Mouse (Mus musculus) cerebellum, adult 9-10 months (tissue): Measurements from ENCODE around the gene Ppp2r2c.
"Not testable (repeated sequence)": the region's sequence is repeated elsewhere in the genome, so short reads cannot be mapped to it uniquely, and the experiment has no call there.

Experiments used
- DNase-seq: peaks from one replicate; pipeline ENCODE4 v3.0.0; 2022

Gene Ppp2r2c

DNA sequence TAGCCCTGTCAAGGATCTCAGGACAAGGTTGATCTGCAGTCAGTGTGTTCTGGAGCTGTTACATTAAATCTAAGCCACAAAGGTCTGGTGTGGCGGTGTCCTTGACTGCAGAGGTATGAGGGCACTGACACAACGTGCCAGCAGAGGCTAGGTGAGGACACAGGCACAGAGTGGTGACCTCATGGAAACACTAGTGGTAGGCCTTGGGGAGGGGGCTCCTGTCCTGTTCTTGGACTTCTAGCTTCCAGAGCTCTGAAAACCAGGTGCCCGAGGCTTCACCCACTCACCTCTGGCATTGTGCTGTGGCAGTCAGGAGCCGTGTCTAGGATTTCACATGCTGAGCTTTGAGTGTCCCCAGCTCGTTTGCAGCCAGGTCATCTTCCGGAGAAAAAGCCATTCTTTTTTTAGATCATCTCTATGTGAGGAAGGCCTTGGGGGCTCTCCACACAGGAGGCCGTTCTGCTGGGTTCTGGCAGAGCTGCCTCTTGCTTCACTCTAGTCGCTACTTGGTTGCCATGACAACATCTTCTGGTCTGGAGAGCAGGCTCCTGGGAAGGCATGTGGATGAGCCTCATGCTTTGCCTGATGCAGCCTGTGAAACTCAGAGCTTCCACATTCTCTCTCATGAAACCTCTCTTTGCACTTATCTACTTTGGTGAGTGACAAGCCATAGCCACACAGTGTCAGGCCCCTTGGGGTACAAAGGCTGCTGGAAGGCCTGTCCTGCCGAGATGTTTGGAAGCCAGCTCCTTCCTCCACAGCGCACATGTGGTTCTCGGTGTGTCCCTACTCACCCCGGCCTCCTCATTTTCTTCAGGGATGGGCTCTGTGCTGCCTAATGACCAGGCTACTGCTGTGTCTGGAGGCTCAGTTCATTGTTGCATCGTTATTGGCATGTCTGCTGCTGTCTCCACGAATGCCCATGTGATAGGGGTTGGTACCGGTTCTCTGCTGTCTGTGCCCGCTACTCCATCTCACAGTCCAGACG, 67.5 kb downstream of the Ppp2r2c start:
- no peak for DNase-seq

DNA sequence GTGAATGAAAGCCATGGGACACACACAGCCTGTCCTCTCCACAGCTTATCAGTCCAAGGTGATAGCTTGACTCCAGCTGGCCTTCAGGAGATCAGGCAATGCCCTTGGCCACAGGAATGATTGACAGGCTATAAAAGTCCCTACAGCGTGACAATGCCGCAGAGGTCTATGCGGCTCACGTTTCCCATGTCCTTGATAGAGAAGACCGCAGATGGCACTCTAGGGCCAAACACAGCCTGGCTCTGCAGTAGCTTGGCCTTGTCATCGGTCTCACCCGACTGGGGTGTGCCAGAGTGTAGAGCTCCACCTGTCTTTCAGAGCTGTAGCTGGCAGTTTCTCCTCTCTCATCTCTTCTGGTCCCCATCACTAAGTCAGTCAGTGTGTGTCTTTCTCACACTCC, 68.2 kb downstream of the Ppp2r2c start:
- peak; percentile 85 for DNase-seq

DNA sequence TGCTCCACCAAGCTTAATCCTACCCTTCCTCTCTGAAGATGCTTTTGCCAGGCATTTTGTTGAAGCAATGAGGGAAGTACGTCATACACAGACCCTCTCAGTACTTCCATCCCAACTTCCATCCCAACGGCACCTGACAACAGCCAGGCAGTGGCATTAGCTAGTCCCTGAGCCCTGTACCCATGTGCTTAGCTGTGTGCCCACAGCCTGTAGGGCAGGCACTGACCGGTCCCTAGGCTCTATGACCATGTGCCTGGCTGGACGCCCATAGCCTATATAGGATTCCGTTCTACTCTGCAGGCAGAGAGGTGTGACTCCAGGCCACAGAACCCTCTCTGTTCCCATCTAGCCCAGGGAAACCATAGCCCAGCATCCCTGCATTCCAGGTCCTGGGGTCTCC, 69.7 kb downstream of the Ppp2r2c start:
- DNase-seq = no peak

DNA sequence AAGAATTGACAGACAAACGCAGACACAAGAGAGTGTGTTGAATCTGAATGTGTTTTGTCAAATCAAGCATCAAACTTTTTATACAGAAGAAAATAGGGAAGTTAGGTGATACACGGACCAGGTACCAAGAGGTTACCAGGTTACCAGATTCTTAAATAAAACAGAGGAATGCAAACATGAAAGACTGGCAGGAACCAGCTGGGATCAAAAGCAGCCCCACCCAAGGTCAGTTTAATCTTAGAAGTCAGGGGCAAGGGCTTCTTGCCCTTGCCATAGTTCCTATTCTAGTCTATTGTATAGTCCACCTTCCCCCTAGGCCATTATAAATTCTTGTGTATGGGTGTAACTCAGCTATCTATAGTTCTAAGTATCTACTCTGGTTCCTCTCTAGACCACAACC, 70.7 kb downstream of the Ppp2r2c start:
- not testable (repeated sequence) for DNase-seq

- no peak for DNase-seq
Observed at GRCm38 (mm10) chr5:36942446-36942845, 74.1 kb downstream of the Ppp2r2c start.

DNA sequence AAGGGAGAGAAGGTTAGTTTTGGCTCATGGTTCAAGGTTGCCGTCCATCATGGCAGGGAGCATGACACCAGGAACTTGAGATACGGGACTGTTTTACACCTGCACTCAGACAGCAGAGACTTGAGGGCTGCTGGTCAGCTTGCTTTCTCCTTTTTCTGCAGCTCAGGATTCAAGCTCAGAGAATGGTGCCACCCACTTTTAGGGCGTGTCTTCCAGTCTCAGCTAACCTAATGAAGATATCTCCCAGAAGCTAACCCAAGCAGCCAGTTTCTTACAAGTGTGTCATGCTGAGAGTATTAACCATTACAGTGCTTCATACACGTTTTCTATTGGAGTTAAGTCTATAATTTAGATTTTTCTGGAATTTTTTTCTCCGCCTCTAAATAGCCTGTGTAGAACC, 76.2 kb downstream of the Ppp2r2c start:
- DNase-seq = no peak

DNA sequence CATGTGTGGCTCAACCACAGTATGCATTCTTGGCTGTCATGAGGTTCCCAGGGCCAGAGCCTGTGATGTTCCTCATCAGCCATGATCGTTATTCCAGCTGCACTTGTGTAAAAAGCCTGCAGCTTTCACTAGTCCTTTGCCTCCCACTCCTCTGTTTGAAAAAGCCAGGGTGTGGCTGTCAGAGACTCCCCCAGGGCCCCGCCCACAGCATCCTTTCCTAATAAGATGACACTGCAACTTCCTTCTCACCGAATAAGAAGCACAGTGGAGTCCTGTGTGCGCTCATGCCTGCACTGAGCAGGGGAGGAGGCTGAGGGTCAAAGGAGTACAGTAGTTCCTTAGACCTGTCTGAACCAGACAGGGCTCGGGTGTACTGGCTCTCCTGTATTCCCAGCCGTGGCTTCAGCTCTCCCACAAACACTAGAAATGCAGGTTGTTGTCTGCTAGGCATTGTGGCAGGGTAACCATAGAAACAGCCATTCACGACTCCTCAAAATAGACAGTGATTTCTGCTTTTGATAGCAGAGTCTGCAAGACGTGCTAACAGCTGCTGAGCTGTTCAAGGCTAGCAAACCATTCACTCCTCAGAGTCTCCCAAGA, 76.9 kb downstream of the Ppp2r2c start:
- no peak for DNase-seq

- no peak for DNase-seq
Observed at GRCm38 (mm10) chr5:36945713-36946112, 77.4 kb downstream of the Ppp2r2c start.

- DNase-seq = peak; percentile 67
Observed at GRCm38 (mm10) chr5:36946445-36946844, 78.1 kb downstream of the Ppp2r2c start.

DNA sequence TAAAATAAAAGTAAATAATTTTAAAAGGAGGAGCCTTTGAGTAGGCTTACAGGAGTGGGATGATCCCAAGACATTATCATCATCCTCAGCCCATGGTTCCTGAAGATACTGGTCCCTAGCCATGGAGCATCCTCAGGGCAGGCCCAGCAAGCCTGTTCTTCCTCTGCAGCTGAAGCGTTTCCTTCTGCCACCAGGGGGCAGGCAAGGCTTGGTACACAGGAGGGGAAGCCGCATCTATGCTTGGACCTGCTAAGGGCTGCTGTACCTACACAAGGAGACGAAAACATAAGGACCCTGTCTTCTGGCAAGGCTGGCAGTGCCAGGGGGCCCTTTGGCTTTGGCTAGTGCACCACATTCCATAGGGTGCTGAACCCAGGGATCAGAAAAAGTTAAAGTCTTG, 80.5 kb downstream of the Ppp2r2c start:
- peak; percentile 85 for DNase-seq

GRCm38 (mm10) chr5:36950871-36951270, 82.6 kb downstream of the Ppp2r2c start:
- no peak for DNase-seq

GRCm38 (mm10) chr5:36952311-36952710, 84.0 kb downstream of the Ppp2r2c start:
- DNase-seq = no peak

- DNase-seq = peak; percentile 52
Observed at GRCm38 (mm10) chr5:36955366-36955765, 87.1 kb downstream of the Ppp2r2c start.

DNA sequence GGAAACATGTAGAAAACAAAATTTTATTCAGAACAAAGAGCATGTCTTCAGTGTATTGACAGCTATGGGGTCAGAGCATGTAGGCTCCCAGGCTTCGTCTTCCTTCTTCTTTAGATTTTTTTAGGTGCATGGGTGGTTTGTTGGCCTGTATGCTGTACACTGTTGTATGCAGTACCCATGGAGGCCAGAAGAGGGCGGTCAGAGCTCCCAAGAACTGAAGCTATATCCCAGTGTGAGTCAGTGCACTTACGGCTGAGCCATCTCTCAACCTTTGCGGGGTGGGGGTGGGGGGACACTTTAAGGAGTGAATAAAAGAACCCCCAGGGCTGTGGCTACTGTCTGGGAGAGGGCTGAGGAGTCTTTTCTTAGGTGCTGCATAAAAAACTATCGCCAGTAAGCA, 90.5 kb downstream of the Ppp2r2c start:
- peak; percentile 67 for DNase-seq

GRCm38 (mm10) chr5:36960501-36960900, 92.2 kb downstream of the Ppp2r2c start:
- DNase-seq = no peak

- peak; percentile 78 for DNase-seq
Observed at GRCm38 (mm10) chr5:36971587-36971986, 103.3 kb downstream of the Ppp2r2c start.

DNA sequence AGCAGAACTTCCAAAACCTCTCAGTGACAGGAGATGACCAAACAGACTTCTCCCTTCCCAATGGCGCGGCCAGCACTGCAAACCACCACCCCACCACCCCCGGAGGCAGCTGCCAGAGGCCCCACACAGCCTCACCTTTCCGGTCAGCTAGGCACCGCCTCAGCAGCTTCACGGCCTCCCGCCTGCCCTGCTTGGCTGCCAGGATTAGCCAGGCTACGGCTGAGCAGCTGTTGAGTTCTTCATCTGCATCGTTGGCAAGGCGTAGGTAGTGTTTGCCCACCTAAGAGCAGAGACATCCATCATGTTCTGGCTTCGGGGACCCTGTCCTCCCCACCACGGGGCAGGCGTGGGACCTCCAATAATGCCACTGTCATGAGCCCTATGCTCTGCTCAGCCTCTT, 107.0 kb downstream of the Ppp2r2c start:
- DNase-seq = no peak

GRCm38 (mm10) chr5:36977809-36978208, 109.5 kb downstream of the Ppp2r2c start:
- no peak for DNase-seq

DNA sequence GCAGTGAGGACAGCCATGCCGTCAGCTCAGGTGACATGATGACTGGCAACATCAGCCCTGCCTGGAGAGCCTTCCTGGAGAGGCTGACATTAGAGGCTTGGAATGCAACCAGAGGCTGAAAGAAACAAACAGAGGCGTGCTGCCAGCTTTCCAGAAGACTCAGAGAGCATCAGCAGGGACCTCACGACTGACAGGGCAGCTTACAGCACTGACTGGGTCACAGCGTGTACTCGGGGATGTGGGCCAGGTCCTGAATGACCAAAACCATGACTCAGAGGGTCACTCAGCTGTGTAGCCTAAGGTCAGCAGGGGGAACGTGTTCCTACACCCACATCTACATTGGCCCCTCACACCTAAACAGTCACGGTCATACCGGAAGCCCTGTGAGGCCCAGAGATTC, 110.7 kb downstream of the Ppp2r2c start:
- DNase-seq = no peak

- no peak for DNase-seq
Observed at GRCm38 (mm10) chr5:36979631-36980030, 111.3 kb downstream of the Ppp2r2c start.

DNA sequence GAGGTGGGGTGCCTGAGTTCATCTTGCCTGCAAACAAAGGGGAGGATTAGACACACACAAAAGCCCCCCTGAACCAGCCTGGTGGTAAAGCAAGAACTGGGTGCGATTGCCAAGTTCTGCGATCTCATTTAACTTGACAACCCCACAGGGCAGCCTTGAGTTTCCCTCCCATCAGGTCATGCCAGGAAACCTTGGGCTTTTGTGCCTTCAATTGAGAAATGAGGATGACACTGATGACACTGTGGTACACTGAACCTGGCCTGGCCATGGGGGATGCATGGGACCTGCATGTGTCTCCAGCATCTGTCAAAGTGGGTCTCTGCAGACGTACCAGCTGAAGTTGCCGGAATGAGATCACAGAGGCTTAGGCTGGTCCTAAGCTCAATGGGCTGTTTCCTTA, 114.0 kb downstream of the Ppp2r2c start:
- DNase-seq = no peak

DNA sequence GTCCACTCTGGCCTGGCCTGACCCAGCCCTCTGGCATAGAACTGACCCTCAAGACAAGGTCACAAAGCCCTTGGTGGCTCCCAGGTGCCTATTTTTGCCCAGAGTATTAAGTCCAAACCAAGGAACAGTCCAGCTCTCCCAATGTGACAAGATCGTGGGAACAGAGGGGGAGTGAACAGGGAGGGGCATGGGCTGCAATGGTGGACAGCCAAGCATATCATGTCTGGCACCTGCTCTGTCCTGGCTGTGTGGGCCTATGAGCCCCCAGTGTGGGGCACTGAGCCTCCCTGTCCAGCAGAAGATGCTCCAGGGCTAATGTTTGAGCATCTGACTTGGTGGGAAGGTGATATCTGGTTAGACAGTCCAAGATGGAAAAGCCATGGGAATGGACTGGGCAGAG, 118.3 kb downstream of the Ppp2r2c start:
- no peak for DNase-seq

- peak; percentile 51 for DNase-seq
Observed at GRCm38 (mm10) chr5:36988124-36988780, 119.9 kb downstream of the Ppp2r2c start.
